In the genomic region with DNA sequence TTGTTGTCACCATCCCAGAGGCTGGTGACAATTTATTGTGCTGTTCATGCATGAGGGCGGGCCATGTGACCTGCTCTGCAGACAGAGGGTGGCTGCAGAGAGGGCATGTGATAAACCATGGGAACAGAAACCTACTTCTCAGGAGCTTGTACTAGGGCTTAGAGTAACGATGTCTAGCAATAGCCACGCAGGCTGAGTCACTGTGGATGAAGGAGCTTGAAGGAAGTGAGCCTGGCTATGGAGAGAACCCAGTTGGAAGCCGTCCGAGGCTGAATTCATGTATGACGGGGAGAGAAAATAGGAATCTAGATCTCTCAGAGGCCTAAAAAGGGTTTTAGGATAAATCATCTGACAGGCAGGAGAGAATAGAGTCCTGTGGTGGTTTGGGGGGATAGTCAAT, we compare ENCODE assay signal across 14 mouse cellular contexts.
"Had no signal": no experiment of that assay in that cellular context is flagged by ENCODE, and none has a peak within 500 bp of the region (broad histone marks: within the 10 kb centered on the region; RNA-seq: fewer than 3 reads in every experiment).

No protein-coding gene starts in this region.

- DNase-seq: kidney, adult 8-10 months; kidney, postnatal 25 days; liver; lung, embryonic 14.5 days; lung, postnatal 10 days; thymus, postnatal 4 days had no signal

- H3K4me2 ChIP-seq: limb, embryonic 12.5 days; lung, embryonic 14.5 days; midbrain, embryonic 11.5 days; midbrain, embryonic 15.5 days; neural tube, embryonic 12.5 days had no signal

- ATAC-seq: intestine, postnatal 0 days; midbrain, embryonic 15.5 days had no signal

- H3K27me3 ChIP-seq: limb, embryonic 12.5 days; midbrain, embryonic 15.5 days; neural tube, embryonic 12.5 days had no signal

- H3K4me1 ChIP-seq: midbrain, embryonic 15.5 days; neural tube, embryonic 12.5 days had no signal

- H3K36me3 ChIP-seq: limb, embryonic 12.5 days; midbrain, embryonic 15.5 days; neural tube, embryonic 12.5 days had no signal

- H3K4me3 ChIP-seq: limb, embryonic 12.5 days; megakaryocyte, embryonic 14.5 days; midbrain, embryonic 15.5 days; neural tube, embryonic 12.5 days had no signal

- H3K9ac ChIP-seq: limb, embryonic 12.5 days; liver, embryonic 14.5 days; lung, embryonic 14.5 days; midbrain, embryonic 15.5 days; neural tube, embryonic 12.5 days had no signal

- H3K27ac ChIP-seq: limb, embryonic 12.5 days; liver, embryonic 14.5 days; macrophage; midbrain, embryonic 15.5 days; neural tube, embryonic 12.5 days had no signal

- H3K9me3 ChIP-seq: limb, embryonic 12.5 days; midbrain, embryonic 15.5 days; neural tube, embryonic 12.5 days had no signal
